Mouse (Mus musculus): ENCODE results near the gene Eri3. TPM values are rescaled to one million over a fixed set of nuclear protein-coding genes. Genes with fewer than 3 reads are reported as not detected.

Gene Eri3
- polyA plus RNA-seq, 1 experiment from 2014 or later, result 135 TPM

DNA sequence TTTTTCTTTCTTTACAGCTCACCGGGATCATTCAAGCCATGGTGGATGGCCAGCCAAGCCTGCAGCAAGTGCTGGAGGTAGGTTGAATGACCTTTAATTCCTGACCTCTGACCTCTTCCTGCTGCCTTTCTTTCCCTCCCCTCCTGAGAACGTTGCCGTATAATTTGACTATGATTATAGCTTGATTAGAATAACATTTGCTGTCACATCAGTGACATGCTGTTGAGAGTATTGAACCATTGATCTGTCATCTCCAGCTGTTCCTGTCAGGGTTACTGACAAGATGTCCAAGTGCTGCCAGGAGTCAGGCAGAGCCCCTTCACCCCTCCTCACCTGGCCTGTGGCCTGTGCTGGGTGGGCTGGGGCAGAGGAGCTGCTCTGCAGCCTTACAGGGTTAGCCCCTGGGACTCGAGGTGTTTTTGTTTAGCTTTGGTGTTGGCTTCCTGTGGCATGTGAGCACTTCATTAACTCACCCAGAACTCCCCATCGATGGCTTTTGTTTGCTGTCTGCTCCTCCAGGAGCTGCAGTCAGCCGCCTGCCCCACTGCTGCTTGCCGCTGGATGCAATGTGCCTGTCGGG, 39.0 kb downstream of the Eri3 start:
- H3K9ac ChIP-seq (ENCODE audit: low read length), result no peak overlapping the region
- H3K27me3 ChIP-seq (ENCODE audit: control insufficient read depth, insufficient read depth, low read length), result no peaks in the 10 kb centered on the region
- ATAC-seq (ENCODE audit: insufficient read depth, low FRiP score, low TSS enrichment), result no peak
- no peaks in the 10 kb centered on the region; the same call in 1 of the 2 replicates for H3K36me3 ChIP-seq (ENCODE audit: control insufficient read depth, insufficient read depth, low read length)
- peaks cover 6% of the 10 kb centered on the region for H3K4me1 ChIP-seq (ENCODE audit: control insufficient read depth, insufficient read depth, low read length)
- DNase-seq (ENCODE audit: low spot score), result no peak
- no peak overlapping the region for H3K27ac ChIP-seq (ENCODE audit: low read depth, low read length)
- no peak overlapping the region for H3K4me3 ChIP-seq (ENCODE audit: low read depth, low read length)
- no peaks in the 10 kb centered on the region for H3K9me3 ChIP-seq (ENCODE audit: control insufficient read depth, low read length)
- H3K4me2 ChIP-seq (ENCODE audit: low read depth), result no peak overlapping the region
- WGBS, result 27% methylated on average over 8 of the region's 8 CpGs

DNA sequence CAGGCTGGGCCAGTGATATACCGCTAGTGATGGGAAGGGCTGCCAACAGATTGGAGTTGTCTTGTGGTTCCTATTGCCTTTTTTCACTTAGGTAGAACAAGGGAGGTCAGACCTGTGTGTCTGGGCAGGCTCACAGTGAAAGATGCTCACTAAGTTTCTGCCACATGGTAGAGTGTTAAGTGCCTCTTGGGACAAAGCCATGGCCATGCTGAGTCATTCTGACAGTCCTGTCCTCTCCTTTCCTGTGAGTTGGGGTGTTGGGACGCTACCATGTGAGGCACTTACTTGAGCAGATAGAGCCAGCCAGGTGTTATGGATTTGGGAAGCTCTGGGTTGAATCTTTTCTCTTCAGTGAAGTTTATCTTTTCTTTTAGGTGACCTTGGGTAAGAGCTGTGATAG, 40.6 kb downstream of the Eri3 start:
- Histone ChIP-seq H3K4me1 (ENCODE audit: control insufficient read depth, insufficient read depth, low read length) (peaks cover 6% of the 10 kb centered on the region), H3K9me3 (ENCODE audit: control insufficient read depth, low read length) (no peaks in the 10 kb centered on the region), H3K27me3 (ENCODE audit: control insufficient read depth, insufficient read depth, low read length) (no peaks in the 10 kb centered on the region), H3K27ac (ENCODE audit: low read depth, low read length) (no peak overlapping the region), H3K9ac (ENCODE audit: low read length) (no peak overlapping the region), H3K36me3 (ENCODE audit: control insufficient read depth, insufficient read depth, low read length) (no peaks in the 10 kb centered on the region; the same call in 1 of the 2 replicates), H3K4me3 (ENCODE audit: low read depth, low read length) (no peak overlapping the region), H3K4me2 (ENCODE audit: low read depth) (no peak overlapping the region)
- ATAC-seq (ENCODE audit: insufficient read depth, low FRiP score, low TSS enrichment) (no peak), DNase-seq (ENCODE audit: low spot score) (no peak)
- 93% methylated on average over 2 of the region's 2 CpGs for WGBS

DNA sequence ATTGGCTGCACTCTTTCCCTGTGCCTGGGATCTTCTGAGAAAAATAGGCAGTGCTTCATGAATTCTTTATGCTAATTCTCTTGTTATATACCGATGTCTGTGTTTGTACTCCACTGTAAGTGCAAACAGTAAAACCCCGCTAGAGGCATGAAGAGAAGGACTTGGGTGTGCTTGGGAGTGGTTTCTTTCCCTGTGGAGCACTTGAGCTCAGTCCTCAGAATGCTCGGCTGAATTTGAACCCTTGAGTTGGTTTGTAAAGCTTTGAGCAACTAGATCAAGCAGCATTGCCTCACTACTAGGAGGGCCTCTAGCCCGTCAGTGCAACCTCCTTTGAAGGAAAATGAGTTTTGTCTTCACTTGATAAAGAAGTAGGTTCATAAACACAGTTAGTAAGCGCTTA, 42.0 kb downstream of the Eri3 start:
- Histone ChIP-seq H3K4me2 (ENCODE audit: low read depth) (no peak overlapping the region), H3K4me1 (ENCODE audit: control insufficient read depth, insufficient read depth, low read length) (peaks cover 6% of the 10 kb centered on the region), H3K9ac (ENCODE audit: low read length) (no peak overlapping the region), H3K9me3 (ENCODE audit: control insufficient read depth, low read length) (no peaks in the 10 kb centered on the region), H3K36me3 (ENCODE audit: control insufficient read depth, insufficient read depth, low read length) (no peaks in the 10 kb centered on the region; the same call in 1 of the 2 replicates), H3K27me3 (ENCODE audit: control insufficient read depth, insufficient read depth, low read length) (no peaks in the 10 kb centered on the region), H3K27ac (ENCODE audit: low read depth, low read length) (no peak overlapping the region), H3K4me3 (ENCODE audit: low read depth, low read length) (no peak overlapping the region)
- no peak for DNase-seq (ENCODE audit: low spot score)
- WGBS, result 91% methylated on average over 5 of the region's 5 CpGs
- ATAC-seq (ENCODE audit: insufficient read depth, low FRiP score, low TSS enrichment), result no peak

DNA sequence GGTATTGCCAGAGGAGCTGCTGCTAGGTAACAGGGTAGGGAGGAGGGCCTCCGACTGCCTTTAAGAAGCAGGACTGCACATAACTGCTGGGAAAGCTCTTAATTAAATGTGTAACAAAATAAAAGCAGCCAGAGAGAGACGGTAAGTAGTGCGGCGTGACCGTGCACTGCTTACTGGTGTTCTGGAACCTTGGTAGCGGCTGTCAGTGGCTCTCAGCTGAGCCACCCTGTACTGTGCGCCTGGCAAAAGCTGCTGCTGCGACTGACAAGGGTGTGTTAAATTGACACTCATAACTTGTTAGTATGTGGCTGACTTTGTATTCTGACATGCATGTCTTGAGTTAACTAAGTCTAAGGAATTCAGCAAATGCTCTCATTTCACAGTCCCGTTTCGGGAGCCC, 45.1 kb downstream of the Eri3 start:
- Histone ChIP-seq H3K9me3 (ENCODE audit: control insufficient read depth, low read length) (no peaks in the 10 kb centered on the region), H3K36me3 (ENCODE audit: control insufficient read depth, insufficient read depth, low read length) (no peaks in the 10 kb centered on the region; the same call in 1 of the 2 replicates), H3K4me3 (ENCODE audit: low read depth, low read length) (no peak overlapping the region), H3K4me1 (ENCODE audit: control insufficient read depth, insufficient read depth, low read length) (no peaks in the 10 kb centered on the region), H3K9ac (ENCODE audit: low read length) (no peak overlapping the region), H3K27me3 (ENCODE audit: control insufficient read depth, insufficient read depth, low read length) (no peaks in the 10 kb centered on the region), H3K27ac (ENCODE audit: low read depth, low read length) (no peak overlapping the region), H3K4me2 (ENCODE audit: low read depth) (no peak overlapping the region)
- no peak for ATAC-seq (ENCODE audit: insufficient read depth, low FRiP score, low TSS enrichment)
- 85% methylated on average over 10 of the region's 10 CpGs for WGBS
- no peak for DNase-seq (ENCODE audit: low spot score)

DNA sequence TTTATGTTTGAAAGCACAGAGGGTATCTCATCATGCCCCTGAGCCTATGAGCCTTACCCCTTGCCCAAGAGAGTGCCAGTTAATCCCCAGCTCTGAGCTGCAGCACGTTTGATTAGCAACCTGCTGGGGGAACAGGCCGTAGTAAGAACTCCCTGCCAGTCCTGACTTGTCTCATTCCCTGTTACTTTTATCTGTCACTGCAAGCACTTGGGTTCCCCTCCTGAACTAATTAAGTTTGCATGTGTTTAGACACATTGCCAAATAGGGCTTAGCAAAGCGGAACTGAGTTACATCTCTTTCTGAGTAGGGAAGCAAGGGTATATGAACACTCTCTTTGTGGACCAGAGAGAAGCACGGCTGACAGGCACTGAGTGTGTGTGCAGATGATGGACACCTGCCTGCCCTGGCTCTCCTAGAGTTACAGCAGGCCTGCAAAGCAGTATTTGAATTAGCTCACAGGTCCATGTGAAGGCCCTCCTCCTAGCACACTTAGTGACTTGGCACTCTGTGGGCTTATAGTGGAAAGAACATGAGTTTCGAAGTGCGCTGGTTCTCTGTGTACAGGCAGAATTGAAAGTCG, 49.9 kb downstream of the Eri3 start:
- 80% methylated on average over 7 of the region's 7 CpGs for WGBS
- Histone ChIP-seq H3K4me2 (ENCODE audit: low read depth) (no peak overlapping the region), H3K27ac (ENCODE audit: low read depth, low read length) (no peak overlapping the region), H3K9me3 (ENCODE audit: control insufficient read depth, low read length) (no peaks in the 10 kb centered on the region), H3K27me3 (ENCODE audit: control insufficient read depth, insufficient read depth, low read length) (no peaks in the 10 kb centered on the region), H3K36me3 (ENCODE audit: control insufficient read depth, insufficient read depth, low read length) (no peaks in the 10 kb centered on the region), H3K4me3 (ENCODE audit: low read depth, low read length) (no peak overlapping the region), H3K9ac (ENCODE audit: low read length) (no peak overlapping the region), H3K4me1 (ENCODE audit: control insufficient read depth, insufficient read depth, low read length) (peaks cover 12% of the 10 kb centered on the region)
- DNase-seq (ENCODE audit: low spot score) (no peak), ATAC-seq (ENCODE audit: insufficient read depth, low FRiP score, low TSS enrichment) (no peak)

DNA sequence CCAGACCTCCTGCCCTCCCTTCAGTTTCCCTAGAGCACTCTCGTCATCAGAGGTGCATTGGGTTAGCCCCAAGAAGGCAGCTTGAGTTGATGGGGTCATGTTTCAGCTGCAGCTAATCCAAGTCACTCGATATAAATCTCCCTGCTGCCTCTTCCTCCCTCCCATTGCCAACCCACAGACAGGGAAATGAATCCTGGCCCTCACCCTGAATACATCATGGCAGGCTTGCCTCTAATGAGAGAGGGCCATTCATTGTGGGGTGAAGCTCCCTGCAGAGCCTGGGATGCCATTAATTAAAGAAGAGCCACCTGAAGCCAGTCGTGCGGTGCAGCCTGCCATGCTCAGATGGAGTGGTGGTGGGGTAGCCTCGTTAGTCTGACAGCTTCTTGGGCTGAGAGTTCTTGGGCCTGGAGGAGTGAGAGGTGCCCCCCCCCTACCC, 51.2 kb downstream of the Eri3 start:
- WGBS, result 20% methylated on average over 5 of the region's 5 CpGs
- ATAC-seq (ENCODE audit: insufficient read depth, low FRiP score, low TSS enrichment), result peak; percentile 53; the same call in 1 of the 2 replicates

DNA sequence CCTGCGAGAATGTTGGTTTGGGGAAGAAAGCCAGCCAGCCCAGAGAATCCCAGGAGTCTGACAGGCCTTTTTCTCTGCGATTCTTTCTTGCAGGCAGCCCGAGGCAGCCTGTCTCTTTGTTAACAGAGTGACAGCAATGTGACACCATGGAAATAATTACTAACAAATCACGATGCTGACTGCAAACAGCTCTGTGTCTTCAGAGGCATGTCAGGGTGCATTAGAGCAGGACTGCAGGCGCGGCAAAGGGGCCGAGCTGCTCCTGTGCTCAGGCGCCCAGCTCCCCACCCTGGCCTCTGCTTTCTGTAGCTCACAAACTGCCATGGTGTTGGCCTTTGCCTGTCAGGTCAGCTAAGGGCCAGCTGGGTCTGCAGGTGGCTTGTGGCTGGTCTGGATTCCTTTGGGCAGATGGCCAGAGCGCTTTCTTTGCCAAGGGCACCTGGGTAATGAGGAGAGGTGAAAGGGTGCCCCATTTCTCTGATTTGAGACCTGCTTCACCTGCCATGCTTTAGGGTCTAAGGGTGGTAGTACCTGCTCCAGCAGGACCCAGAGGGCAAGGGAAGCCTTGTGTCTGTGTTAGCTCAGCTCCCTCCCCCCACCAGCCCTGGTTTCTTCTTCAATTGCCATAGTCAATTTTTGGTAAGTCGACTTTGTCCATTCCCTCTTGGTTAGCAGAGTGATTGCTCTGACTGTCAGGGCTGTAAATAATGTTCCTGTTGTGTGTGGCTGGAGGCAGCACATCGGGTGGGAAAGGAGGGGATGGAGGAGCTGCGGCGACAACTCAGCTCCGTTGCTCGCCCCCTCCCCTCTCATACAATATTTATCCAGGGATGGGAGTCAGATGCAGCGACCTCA, 55.2 kb downstream of the Eri3 start:
- Histone ChIP-seq H3K4me3 (ENCODE audit: low read depth, low read length) (no peak overlapping the region), H3K9me3 (ENCODE audit: control insufficient read depth, low read length) (no peaks in the 10 kb centered on the region), H3K4me2 (ENCODE audit: low read depth) (no peak overlapping the region), H3K36me3 (ENCODE audit: control insufficient read depth, insufficient read depth, low read length) (no peaks in the 10 kb centered on the region), H3K9ac (ENCODE audit: low read length) (peak overlapping the region; percentile 9; the same call in 1 of the 2 replicates), H3K27ac (ENCODE audit: low read depth, low read length) (peak overlapping the region; percentile 77), H3K4me1 (ENCODE audit: control insufficient read depth, insufficient read depth, low read length) (peaks cover 29% of the 10 kb centered on the region), H3K27me3 (ENCODE audit: control insufficient read depth, insufficient read depth, low read length) (no peaks in the 10 kb centered on the region)
- ATAC-seq (ENCODE audit: insufficient read depth, low FRiP score, low TSS enrichment), result peak; percentile 28
- 16% methylated on average over 16 of the region's 16 CpGs for WGBS
- DNase-seq (ENCODE audit: low spot score), result peak; percentile 51

More for the DNA sequence above, 51.2 kb downstream of the Eri3 start:
- Histone ChIP-seq H3K4me2 (ENCODE audit: low read depth) (no peak overlapping the region), H3K9ac (ENCODE audit: low read length) (no peak overlapping the region), H3K9me3 (ENCODE audit: control insufficient read depth, low read length) (no peaks in the 10 kb centered on the region), H3K27me3 (ENCODE audit: control insufficient read depth, insufficient read depth, low read length) (no peaks in the 10 kb centered on the region), H3K36me3 (ENCODE audit: control insufficient read depth, insufficient read depth, low read length) (no peaks in the 10 kb centered on the region), H3K27ac (ENCODE audit: low read depth, low read length) (no peak overlapping the region), H3K4me3 (ENCODE audit: low read depth, low read length) (no peak overlapping the region), H3K4me1 (ENCODE audit: control insufficient read depth, insufficient read depth, low read length) (peaks cover 24% of the 10 kb centered on the region)
- peak; percentile 40 for DNase-seq (ENCODE audit: low spot score)

DNA sequence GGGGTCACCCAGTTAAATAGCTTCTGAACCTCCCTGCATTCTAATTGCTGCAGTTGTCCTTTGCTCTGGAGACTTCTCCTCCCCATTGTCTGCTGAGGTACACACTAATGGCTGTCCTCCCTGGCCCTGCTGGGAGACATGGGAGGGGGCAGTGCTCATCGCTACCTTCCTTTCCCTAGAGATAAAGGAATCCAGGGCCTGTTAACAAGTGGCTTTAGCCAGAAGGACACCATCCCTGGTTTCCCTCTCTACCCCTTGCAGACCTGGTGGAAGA, 55.7 kb downstream of the Eri3 start:
- ATAC-seq (ENCODE audit: insufficient read depth, low FRiP score, low TSS enrichment) (no peak), DNase-seq (ENCODE audit: low spot score) (no peak)
- Histone ChIP-seq H3K36me3 (ENCODE audit: control insufficient read depth, insufficient read depth, low read length) (no peaks in the 10 kb centered on the region), H3K4me2 (ENCODE audit: low read depth) (no peak overlapping the region), H3K9ac (ENCODE audit: low read length) (no peak overlapping the region), H3K27me3 (ENCODE audit: control insufficient read depth, insufficient read depth, low read length) (no peaks in the 10 kb centered on the region), H3K4me3 (ENCODE audit: low read depth, low read length) (no peak overlapping the region), H3K9me3 (ENCODE audit: control insufficient read depth, low read length) (no peaks in the 10 kb centered on the region), H3K4me1 (ENCODE audit: control insufficient read depth, insufficient read depth, low read length) (peaks cover 29% of the 10 kb centered on the region), H3K27ac (ENCODE audit: low read depth, low read length) (no peak overlapping the region)
- 38% methylated on average over 1 of the region's 1 CpGs for WGBS
